Mouse (Mus musculus) forebrain, postnatal 0 days (tissue): Measurements from ENCODE around the gene Mrpl28. TPM values are rescaled to one million over a fixed set of nuclear protein-coding genes. Genes with fewer than 3 reads are reported as not detected.
A peak's percentile ranks its signal among the peaks of the same experiment; 100 is the strongest.
"Not testable (repeated sequence)": the region's sequence is repeated elsewhere in the genome, so short reads cannot be mapped to it uniquely, and the experiment has no call there.

Experiments
- ATAC-seq: fragments of 200-750 bp; cut with Nextera tagmentation; 2 replicates; pipeline ENCODE4 v1.8.0; 2017; ENCODE audit warnings: mild to moderate bottlenecking, moderate library complexity
- DNase-seq: peaks from one replicate; pipeline ENCODE4 v3.0.0-alpha.2; 2015
- H3K27ac ChIP-seq: fragments of 300-500 bp; sonication (generic); 2 replicates; pipeline ENCODE4 v1.5.1; 2014; ENCODE audit warnings: low read depth, mild to moderate bottlenecking, antibody characterized with exemption, low read length, moderate library complexity, mixed read lengths
- H3K27me3 ChIP-seq: fragments of 300-500 bp; sonication (generic); 2 replicates; pipeline ENCODE4 v1.6.1; 2014; ENCODE audit warnings: mild to moderate bottlenecking, low read length, mixed read lengths; ENCODE audit not compliant: insufficient read depth
- H3K36me3 ChIP-seq: fragments of 300-500 bp; sonication (generic); 2 replicates; pipeline ENCODE4 v1.6.1; 2014; ENCODE audit warnings: mild to moderate bottlenecking, moderate library complexity; ENCODE audit not compliant: insufficient read depth
- H3K4me1 ChIP-seq: fragments of 300-500 bp; sonication (generic); 2 replicates; pipeline ENCODE4 v1.6.1; 2014; ENCODE audit warnings: antibody characterized with exemption; ENCODE audit not compliant: insufficient read depth
- H3K4me2 ChIP-seq: fragments of 300-500 bp; sonication (generic); 2 replicates; pipeline ENCODE4 v1.6.1; 2014; ENCODE audit warnings: low read depth, mild to moderate bottlenecking, moderate library complexity
- H3K4me3 ChIP-seq: fragments of 300-500 bp; sonication (generic); 2 replicates; pipeline ENCODE4 v1.5.1; 2014; ENCODE audit warnings: low read depth, low read length, mixed read lengths
- H3K9ac ChIP-seq: fragments of 300-500 bp; sonication (generic); 2 replicates; pipeline ENCODE4 v1.6.1; 2014; ENCODE audit warnings: mild to moderate bottlenecking
- H3K9me3 ChIP-seq: fragments of 300-500 bp; sonication (generic); 2 replicates; pipeline ENCODE4 v1.6.1; 2016; ENCODE audit warnings: low read length
- CTCF ChIP-seq: sonication (generic); IDR thresholded peaks from 2 replicates; pipeline ENCODE4 v1.5.1; 2016; ENCODE audit warnings: antibody characterized with exemption, control low read depth, low read depth
- WGBS: fragments of 180-500 bp; shearing (Covaris S2); extraction: QIAGEN DNeasy Blood & Tissue Kit; methylation state at CpG from one replicate; pipeline ENCODE4 v1.1.7; 2014; 5-methylcytosine and 5-hydroxymethylcytosine counted together
- polyA plus RNA-seq: library from polyadenylated mRNA; unstranded; fragments of >200 nt; fragmentation: Nextera tagmentation; extraction: Ambion mirVana; gene quantifications from 2 replicates; pipeline ENCODE4 v1.2.1, GENCODE M21; 2015
- total RNA-seq: library from RNA; depleted of rRNA; stranded (reverse); fragments of >200 nt; gene quantifications from 2 replicates; pipeline ENCODE4 v1.2.3, GENCODE M21; 2014

Mrpl28 gene
- total and polyA plus RNA-seq, 2 experiments from 2014 or later, result 116 to 182 TPM

GRCm38 (mm10) chr17:26094531-26095110 is 28.7 kb upstream of the Mrpl28 start:
- no peaks in the 10 kb centered on the region; the same call in 1 of the 2 replicates for H3K36me3 ChIP-seq
- peak overlapping the region; percentile 66; the same call in 1 of the 2 replicates for H3K27ac ChIP-seq
- no peak for TF ChIP-seq CTCF

GRCm38 (mm10) chr17:26095121-26095740 is 28.1 kb upstream of the Mrpl28 start, which contains the start of gene Nme4:
TSS of gene Nme4 (minus strand) at chr17:26095602.
- H3K9me3 ChIP-seq, result no peaks in the 10 kb centered on the region
- peak; percentile 7; the same call in 1 of the 2 replicates for TF ChIP-seq CTCF
- peak within 1 kb of the TSS; percentile 88 for H3K4me2 ChIP-seq
- H3K4me3 ChIP-seq, result peak within 1 kb of the TSS; percentile 54
- peak within 1 kb of the TSS; percentile 70 for H3K9ac ChIP-seq
- DNase-seq, result peak; percentile 79
- H3K27ac ChIP-seq, result peak within 1 kb of the TSS; percentile 66
- peak; percentile 79 for ATAC-seq
- no peaks in the 10 kb centered on the region for H3K4me1 ChIP-seq
- H3K36me3 ChIP-seq, result no peaks in the 10 kb centered on the region; the same call in 1 of the 2 replicates
- no peaks in the 10 kb centered on the region for H3K27me3 ChIP-seq
- WGBS, result 3% methylated on average over 47 of the region's 47 CpGs

More at GRCm38 (mm10) chr17:26094531-26095110, 28.7 kb upstream of the Mrpl28 start:
- peak overlapping the region; percentile 54 for H3K4me3 ChIP-seq
- no peaks in the 10 kb centered on the region for H3K4me1 ChIP-seq
- ATAC-seq (no peak), DNase-seq (no peak)
- H3K9ac ChIP-seq, result peak overlapping the region; percentile 70
- 30% methylated on average over 9 of the region's 9 CpGs for WGBS
- H3K9me3 ChIP-seq, result no peaks in the 10 kb centered on the region
- no peaks in the 10 kb centered on the region for H3K27me3 ChIP-seq
- peak overlapping the region; percentile 88 for H3K4me2 ChIP-seq

GRCm38 (mm10) chr17:26098461-26098860 is 24.8 kb upstream of the Mrpl28 start:
- H3K4me2 ChIP-seq, result no peak overlapping the region
- no peak overlapping the region for H3K9ac ChIP-seq
- DNase-seq (no peak), ATAC-seq (no peak)
- H3K27ac ChIP-seq, result no peak overlapping the region
- no peaks in the 10 kb centered on the region for H3K36me3 ChIP-seq
- no peaks in the 10 kb centered on the region for H3K9me3 ChIP-seq
- H3K4me3 ChIP-seq, result no peak overlapping the region
- H3K27me3 ChIP-seq, result no peaks in the 10 kb centered on the region
- 91% methylated on average over 7 of the region's 7 CpGs for WGBS
- no peak for TF ChIP-seq CTCF
- H3K4me1 ChIP-seq, result no peaks in the 10 kb centered on the region

- TF ChIP-seq CTCF, result peak; percentile 50
- not testable (repeated sequence) for H3K27ac ChIP-seq, H3K4me3 ChIP-seq, H3K4me1 ChIP-seq, H3K4me2 ChIP-seq, H3K27me3 ChIP-seq, H3K36me3 ChIP-seq, H3K9me3 ChIP-seq, ATAC-seq, DNase-seq, H3K9ac ChIP-seq
- WGBS, result 62% methylated on average over 3 of the region's 3 CpGs
Observed at GRCm38 (mm10) chr17:26099316-26099715, 24.0 kb upstream of the Mrpl28 start.

- 47% methylated on average over 2 of the region's 2 CpGs for WGBS
- H3K36me3 ChIP-seq, result no peaks in the 10 kb centered on the region
- DNase-seq (no peak), ATAC-seq (no peak)
- H3K4me2 ChIP-seq, result no peak overlapping the region
- TF ChIP-seq CTCF, result no peak
- H3K4me3 ChIP-seq, result no peak overlapping the region
- H3K4me1 ChIP-seq, result no peaks in the 10 kb centered on the region
- no peak overlapping the region for H3K9ac ChIP-seq
- no peaks in the 10 kb centered on the region for H3K9me3 ChIP-seq
- H3K27me3 ChIP-seq, result no peaks in the 10 kb centered on the region
- H3K27ac ChIP-seq, result no peak overlapping the region
Observed at GRCm38 (mm10) chr17:26100166-26100565, 23.1 kb upstream of the Mrpl28 start.

- WGBS, result 24% methylated on average over 4 of the region's 4 CpGs
- H3K4me3 ChIP-seq, result no peak overlapping the region
Observed at GRCm38 (mm10) chr17:26101478-26101877, 21.8 kb upstream of the Mrpl28 start.

GRCm38 (mm10) chr17:26105619-26106018 is 17.7 kb upstream of the Mrpl28 start:
- DNase-seq (no peak), ATAC-seq (no peak)
- Histone ChIP-seq H3K36me3 (no peaks in the 10 kb centered on the region), H3K9me3 (no peaks in the 10 kb centered on the region), H3K4me3 (no peak overlapping the region), H3K27me3 (no peaks in the 10 kb centered on the region), H3K4me2 (no peak overlapping the region), H3K4me1 (no peaks in the 10 kb centered on the region), H3K27ac (no peak overlapping the region), H3K9ac (no peak overlapping the region)
- 65% methylated on average over 4 of the region's 4 CpGs for WGBS
- no peak for TF ChIP-seq CTCF

More at GRCm38 (mm10) chr17:26101478-26101877, 21.8 kb upstream of the Mrpl28 start:
- TF ChIP-seq CTCF, result no peak
- Histone ChIP-seq H3K36me3 (no peaks in the 10 kb centered on the region), H3K9ac (no peak overlapping the region), H3K27ac (no peak overlapping the region), H3K27me3 (no peaks in the 10 kb centered on the region), H3K9me3 (no peaks in the 10 kb centered on the region), H3K4me1 (no peaks in the 10 kb centered on the region), H3K4me2 (no peak overlapping the region)
- ATAC-seq (no peak), DNase-seq (no peak)
